Mouse (Mus musculus) embryo, embryonic 9.5 days (tissue): ENCODE measurements around the gene Ly6g6c.
A peak's percentile ranks its signal among the peaks of the same experiment; 100 is the strongest.

ENCODE experiments used
- DNase-seq: peaks from one replicate; pipeline ENCODE4 v3.0.0-alpha.2; 2017; ENCODE audit errors: extremely low spot score

The Ly6g6c gene

GRCm38 (mm10) chr17:35064951-35065947 lies at the start of gene Ly6g6c:
TSS of gene Ly6g6c (plus strand) at chr17:35065388.
- peak; percentile 61 for DNase-seq

- no peak for DNase-seq
Measured at GRCm38 (mm10) chr17:35016376-35016775, 48.8 kb upstream of the Ly6g6c start, which contains the start of gene Vwa7. TSS of gene Vwa7 (plus strand) at chr17:35016579.

DNA sequence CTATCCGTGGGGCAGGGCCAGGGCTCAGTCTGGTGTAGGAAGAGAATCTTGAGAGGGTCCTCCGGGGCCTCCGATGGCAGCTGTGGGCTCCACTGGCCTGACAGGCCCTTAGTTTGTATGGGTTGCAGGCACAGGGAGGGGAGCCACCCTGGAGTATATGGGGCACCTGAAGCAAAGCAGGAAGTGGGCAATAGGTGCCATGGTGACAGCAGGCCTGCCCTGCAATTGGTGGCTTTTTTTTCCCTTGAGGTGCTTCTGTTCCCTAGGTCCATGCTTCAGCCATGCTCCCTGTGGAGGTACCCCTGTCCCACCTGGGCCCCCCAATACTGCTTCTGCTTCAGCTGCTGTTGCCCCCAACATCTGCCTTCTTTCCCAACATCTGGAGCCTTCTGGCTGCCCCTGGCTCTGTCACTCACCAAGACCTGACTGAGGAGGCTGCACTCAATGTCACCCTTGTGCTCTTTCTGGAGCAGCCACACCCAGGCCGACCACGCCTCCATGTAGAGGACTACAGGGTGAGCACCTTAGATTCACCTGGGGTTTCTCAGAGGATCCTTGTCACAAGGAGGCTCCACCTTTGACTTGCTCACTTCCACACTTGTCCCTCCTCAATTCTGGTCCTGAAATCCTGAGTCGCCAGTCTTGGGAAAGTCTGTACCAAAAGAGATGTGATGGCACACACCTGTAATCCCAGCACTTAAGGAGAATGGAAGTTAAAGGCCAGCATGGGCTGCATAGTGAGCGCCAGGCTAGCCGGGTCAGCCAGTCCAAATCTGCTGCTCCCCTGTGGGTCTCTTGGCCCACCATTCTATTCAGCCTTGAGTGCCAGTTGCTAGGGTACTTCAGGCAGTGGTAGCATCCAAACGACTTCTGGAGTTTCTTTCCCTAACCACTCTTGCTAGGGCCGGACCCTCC lies 48.1 kb upstream of the Ly6g6c start:
- no peak for DNase-seq

DNA sequence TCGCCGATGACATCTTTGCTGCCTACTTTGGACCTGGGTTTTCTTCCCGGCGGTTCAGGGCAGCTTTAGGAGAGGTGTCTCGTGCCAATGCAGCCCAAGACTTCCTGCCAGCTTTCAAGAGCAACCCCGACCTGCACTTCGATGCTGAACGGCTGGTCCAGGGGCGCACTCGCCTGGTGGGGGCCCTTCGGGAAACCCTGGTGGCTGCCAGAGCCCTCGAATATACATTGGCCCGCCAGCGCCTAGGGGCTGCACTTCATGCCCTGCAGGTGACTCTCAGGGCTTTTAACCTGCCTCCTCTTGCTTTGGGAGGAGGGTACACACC lies 47.5 kb upstream of the Ly6g6c start:
- DNase-seq, result no peak

- DNase-seq, result no peak
Measured at GRCm38 (mm10) chr17:35018171-35018570, 47.0 kb upstream of the Ly6g6c start.

DNA sequence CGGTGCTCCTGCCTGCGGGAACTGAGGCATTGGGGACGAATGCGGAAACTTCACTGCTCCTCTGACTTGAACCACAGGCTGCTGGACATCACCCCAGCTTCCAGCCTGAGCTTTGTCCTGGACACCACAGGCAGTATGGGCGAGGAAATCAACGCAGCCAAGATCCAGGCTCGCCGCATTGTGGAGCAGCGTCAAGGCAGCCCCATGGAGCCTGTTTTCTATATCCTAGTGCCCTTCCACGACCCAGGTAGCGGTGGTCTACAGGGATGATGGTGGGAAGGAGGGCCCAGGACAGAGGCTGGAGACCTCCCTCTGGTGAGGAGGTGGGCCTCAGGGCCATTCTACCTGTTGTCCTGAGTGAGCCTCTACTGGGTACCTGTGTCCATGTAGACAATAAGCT lies 45.3 kb upstream of the Ly6g6c start:
- no peak for DNase-seq

- no peak for DNase-seq
Measured at GRCm38 (mm10) chr17:35020551-35020950, 44.6 kb upstream of the Ly6g6c start.

- DNase-seq, result peak; percentile 92
Measured at GRCm38 (mm10) chr17:35021163-35021808, 43.9 kb upstream of the Ly6g6c start.

GRCm38 (mm10) chr17:35021842-35022477 lies 43.2 kb upstream of the Ly6g6c start:
- DNase-seq, result no peak

DNA sequence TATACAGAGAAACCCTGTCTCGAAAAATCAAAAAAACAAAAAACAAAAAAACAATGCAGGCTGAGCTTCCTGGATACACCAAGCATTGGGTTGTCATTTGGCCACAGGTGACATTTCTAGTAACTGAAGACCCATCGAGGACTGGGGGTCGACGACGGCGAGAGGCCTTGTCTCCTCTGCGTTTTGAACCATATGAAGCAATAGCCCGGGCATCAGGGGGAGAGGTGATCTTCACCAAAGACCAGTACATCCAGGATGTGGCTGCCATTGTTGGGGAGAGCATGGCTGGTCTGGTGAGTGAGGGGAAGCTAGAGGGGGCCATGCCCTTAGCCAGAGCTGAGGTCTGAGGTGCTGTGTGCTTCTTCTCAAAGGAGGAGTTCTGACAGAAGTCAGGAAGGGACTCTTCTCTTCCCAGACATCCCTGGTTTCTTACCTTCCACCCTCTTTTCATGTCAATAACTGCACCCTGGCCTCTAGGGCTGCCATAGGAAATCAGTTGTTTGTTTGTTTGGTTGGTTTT lies 42.6 kb upstream of the Ly6g6c start:
- DNase-seq, result no peak

DNA sequence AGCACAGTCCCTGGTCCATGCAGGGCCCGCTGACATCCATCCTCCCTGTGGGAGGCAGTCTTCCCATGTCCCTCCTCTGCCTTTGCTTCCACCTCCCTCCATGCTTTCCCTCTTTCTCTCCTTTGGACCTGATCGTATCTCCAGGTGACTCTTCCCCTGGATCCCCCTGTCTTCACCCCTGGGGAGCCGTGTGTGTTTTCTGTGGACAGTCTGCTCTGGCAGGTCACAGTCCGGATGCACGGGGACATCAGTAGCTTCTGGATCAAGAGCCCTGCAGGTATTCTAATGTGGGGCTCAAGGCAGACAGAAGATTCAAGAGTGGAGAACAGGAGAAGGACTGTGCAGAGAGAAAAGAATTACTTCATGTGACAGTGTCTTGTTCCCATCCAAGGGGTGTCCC lies 42.0 kb upstream of the Ly6g6c start:
- DNase-seq, result no peak

DNA sequence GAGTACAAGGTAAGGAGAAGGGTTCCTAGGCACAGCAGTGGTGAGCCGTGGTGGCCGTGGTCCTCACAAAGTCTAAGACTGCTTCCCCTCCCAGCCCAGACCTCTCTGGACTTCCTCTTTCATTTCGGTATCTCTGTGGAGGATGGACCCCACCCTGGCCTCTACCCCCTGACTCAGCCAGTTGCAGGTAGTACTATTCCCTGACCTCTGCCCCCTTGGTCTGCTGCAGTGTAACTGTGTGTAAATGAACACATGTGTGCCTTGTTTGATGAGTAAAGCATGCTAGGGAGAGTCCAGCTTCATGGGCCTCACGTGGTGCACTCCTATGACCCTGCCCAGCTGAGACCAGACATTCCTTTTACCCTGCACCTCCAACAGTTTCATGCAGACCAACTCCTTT lies 41.4 kb upstream of the Ly6g6c start:
- no peak for DNase-seq

DNA sequence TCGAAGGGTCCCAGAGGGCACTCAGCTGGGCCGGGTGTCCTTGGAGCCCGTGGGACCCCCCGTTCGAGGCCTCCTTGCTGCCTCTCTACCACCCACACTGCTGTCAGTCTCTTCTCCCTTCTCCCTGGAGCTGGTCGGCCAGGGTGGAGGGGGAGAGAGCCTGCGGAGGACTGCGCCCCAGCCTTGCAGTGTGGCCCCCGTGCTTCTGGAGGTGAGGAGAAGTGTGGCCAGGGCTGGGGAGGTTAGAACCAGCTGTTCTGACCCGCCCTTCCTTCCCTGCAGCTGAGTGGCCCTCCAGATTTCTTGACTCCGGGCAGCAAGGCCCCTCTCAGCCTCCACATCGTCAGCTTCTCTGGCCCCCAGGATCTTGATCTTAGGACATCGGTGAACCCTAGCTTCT lies 40.9 kb upstream of the Ly6g6c start:
- DNase-seq, result no peak

DNA sequence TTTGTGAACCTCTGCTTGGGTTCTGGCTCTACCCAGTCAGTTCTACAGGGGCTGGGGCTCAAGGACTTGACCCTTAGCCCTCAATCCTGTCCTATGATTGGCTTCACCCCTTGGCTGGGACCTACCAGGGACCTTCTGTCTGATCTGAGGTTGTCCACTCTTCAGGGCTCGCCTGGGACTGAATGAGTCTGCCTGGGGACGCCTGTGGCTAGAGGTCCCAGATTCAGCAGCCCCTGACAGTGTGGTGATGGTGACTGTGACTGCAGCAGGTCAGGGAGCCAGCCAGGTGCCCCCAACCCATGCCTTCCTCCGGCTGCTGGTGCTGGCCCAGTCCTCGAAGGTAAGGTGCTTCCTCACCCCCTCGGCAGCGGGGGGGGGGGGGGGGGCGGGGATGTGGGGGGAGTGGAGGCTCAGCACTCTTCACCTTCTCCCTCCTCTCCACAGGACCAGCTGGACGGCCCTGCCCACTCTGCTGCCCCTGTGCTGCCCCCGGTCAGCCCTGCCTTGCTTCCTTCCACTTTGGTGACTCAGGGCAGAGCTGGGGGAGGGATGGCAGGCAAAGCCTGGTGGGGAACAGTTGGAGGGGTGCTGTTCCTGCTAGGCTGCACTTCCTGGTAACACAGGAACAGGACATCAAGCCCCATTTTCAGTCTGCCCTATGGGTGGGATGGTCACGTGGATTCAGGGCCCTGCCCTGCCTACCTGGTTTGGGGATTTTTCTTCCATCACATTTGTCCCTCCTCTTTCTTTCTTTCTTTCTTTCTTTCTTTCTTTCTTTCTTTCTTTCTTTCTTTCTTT lies 40.3 kb upstream of the Ly6g6c start:
- no peak for DNase-seq

DNA sequence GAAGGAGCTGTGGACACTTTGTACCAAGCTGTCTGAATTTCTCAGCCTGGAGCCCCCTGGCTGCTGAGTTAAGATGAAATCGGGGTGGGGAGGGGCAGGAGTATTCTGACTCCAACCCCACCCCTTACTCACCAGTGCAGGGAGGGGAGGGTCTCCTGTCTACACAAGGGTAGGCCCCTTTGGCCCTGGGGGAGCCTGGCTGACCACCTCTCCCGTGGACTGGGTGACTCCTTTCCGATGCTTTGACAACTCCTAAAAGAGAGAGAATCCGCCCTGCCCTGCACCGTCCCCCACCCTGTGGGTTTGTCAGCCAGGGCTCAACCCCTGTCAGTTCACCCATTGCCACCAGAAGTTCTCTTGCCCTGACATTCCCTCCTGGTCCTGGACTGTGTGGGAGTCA lies 39.0 kb upstream of the Ly6g6c start:
- DNase-seq, result no peak

DNA sequence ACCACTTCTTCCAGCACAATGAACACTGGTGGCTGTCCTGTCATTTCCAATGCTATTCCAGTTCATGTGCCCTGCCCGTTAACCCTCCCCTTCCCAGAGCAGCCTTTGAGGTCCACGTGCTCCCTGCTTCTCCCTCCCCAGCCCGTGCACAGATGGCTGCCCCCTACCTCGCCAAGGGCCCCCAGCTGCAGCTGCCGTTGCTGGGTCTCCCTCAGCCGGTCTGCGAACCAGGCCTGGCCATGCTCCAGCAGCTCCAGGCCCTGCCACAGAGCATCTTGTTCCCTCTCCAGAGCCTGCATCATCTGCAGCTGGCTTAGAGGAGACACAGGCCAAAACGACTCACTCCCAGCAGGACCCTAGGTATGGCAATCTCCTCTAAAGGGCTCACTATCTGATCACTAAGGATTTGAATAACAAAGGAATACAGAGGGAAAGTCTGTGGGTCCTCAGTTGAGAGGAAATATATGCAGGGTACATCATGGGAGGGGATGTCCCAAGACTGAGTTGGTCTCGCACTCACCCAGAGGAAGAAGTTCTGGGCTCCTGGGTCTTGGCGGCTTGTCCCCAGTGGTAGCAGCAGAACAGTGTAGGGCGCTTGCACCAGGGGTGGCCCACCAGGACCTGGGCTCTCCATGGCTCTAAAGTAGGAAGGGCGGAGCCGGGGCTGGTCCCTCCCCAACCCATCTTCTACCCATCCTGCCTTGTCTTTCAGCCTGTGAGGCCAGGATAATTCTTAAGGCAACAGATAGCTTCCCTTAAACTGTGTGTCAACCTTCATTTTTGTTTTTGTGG lies 37.7 kb upstream of the Ly6g6c start, which contains the start of gene Sapcd1:
Gene Sapcd1 (minus strand): TSS at position 740 of the 792 bp plus-strand sequence.
- no peak for DNase-seq

DNA sequence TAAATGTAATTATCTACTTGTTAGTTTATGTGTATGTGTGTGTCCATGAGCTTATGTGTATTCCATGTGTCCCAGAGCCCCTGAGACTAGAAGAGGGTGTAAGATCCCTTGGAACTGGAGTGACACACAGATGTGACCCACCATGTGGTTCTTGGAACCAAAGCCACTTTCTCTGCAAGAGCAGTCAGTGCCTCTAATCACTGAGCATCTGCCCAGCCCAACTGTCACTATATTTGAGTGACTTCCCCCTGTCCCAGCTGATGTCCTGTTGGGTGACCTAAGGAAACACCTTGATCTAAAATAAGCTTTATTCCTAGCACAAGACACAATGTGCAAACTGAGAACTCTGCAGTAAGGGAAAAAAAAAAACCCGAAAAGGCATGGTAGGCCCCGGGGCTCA lies 36.9 kb upstream of the Ly6g6c start:
- no peak for DNase-seq

DNA sequence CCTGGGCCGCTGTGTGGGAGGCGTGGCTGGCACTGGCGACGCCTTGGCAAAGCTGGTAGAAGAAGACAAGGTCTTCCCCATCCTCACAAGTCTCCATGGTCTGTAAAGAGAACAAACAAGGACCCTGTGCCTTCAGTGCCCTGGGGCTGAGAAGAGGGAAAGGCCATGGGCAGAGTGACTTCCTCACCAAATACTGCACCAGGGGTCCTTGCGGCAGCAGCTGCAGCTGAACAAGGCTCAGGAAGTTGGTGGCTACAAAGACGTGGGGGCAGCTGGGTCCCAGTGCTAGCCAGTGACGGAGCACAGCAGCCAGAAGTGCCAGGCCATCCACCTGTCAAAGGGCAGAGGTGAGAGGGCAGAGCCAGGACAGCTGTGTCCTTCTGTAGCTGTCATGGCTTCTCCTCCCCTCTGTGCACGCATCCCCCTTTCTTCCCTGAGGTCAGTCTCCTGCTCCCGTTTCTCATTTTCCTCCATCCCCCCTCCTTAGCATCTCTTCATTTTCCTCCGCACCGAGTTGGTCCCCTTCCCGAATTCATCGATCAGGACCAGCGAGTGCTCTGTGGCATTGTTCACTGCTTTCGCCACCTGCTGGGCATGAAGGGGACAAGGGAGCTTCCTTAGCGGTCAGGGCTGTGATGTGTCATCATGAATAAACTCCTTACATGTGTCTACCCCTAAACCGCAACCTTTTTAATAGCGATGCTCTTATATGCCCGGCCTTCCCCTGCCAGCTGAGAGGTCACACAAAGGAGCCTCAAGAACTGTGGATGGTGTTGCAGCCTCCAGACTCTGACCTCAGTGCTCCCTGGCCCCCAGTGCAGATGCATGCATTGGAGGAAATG lies 35.3 kb upstream of the Ly6g6c start:
- DNase-seq, result no peak

DNA sequence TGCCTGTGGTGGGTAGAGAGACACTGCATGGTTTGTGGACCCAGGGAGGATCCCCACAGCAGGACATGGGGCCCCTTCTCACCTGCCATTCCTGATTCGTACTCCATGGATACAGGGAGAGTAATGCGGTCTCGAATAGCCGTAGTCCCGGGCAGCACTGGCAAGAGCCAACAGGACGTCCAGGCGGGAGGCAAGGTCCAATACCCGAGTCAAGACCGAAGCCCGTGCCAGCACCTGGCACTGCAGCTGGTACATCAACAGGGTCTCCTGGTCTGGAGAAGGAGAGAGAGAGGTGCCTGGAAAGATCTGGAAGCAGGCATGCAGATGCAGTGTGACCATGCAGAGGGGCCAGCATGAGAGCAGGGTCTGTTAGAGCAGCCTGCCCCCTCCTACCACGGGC lies 33.9 kb upstream of the Ly6g6c start:
- no peak for DNase-seq
